Mouse (Mus musculus) monocyte, adult 5-6 weeks (primary cell): Measurements from ENCODE around the gene Fancd2. TPM values are rescaled to one million over a fixed set of nuclear protein-coding genes. Genes with fewer than 3 reads are reported as not detected.

Experiments
- ATAC-seq: fragments of 153-309, 156-312 bp; replicated peaks from 2 replicates; pipeline ENCODE4 v1.8.0; 2017; ENCODE audit warnings: mild to moderate bottlenecking; ENCODE audit not compliant: low TSS enrichment, insufficient number of reproducible peaks, severe bottlenecking, poor library complexity, low FRiP score
- total RNA-seq: library from RNA; stranded (forward); fragments of 200-1000, 200-491, 200-594 nt; gene quantifications from 3 replicates; pipeline ENCODE4 v1.2.3, GENCODE M21; 2017

Fancd2 gene
- total RNA-seq, 1 experiment from 2014 or later = 0.29 TPM

DNA sequence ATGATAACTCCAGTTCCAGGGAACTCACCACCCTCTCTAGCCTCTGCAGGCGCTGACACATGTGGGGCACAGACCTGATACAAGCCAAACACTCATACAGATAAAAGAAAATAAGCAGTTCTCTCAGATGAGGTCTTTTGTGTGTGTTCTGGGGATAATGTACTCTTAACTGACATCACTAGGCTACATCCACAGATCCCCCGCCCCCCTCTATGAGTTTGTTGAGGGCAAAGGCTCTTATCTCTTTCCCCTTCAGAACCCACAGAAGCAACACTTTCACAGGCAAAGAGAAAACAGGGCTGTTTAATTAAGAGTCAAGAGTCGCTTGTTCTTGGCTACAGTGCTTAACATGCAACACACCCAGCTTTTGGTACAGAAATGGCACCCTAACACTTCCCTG is 16.9 kb upstream of the Fancd2 start:
- ATAC-seq = no peak

DNA sequence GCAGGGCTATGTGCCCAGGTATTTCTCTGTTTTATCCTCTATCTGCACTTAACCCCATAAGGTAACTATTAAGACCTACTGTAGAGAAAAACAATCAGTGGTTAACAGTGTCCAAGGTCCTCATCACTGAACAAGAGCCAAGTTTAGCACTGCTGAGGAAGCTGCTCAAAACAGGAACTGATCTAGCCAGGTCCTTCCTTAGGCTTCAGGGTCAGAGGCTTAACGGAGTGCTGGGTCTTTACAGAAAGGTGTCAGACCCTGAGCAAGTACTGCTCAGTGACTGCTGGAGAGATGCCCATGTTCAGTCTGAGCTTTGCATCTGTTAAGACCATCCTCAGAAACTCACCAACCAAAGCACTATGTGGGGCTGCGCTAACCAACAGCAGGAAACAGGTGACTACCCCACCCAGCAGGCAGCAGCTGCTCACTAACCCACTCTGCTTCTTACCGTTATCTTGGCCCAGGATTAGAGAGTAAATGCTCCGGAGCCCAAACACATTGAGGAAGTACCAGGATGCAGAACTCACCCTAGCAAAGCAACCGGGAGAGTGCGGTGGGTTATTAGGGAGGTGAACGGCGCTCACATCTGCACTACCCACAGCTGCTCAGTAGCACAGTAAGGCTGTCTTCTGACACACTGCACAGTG is 13.9 kb upstream of the Fancd2 start:
- no peak; the same call in 1 of the 2 replicates for ATAC-seq

DNA sequence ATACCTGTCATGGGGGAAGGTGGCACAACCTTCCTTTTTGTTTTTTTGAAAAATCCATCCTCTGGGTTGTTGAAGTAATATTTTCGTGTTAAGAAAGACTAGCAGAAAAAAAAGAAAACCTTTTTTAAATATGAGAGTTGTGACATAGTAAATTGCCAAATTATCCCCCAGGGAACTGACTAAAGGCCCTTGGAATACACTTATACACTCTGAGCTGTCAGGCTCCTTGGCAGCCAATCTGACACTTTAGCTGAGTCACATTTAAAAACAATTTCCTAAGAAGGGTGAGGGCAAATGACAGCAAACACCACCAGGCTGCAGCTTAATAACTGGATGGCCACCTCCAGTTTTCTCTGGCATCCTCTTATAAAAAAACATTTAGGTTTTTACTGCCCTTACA is 9.2 kb upstream of the Fancd2 start:
- no peak for ATAC-seq

DNA sequence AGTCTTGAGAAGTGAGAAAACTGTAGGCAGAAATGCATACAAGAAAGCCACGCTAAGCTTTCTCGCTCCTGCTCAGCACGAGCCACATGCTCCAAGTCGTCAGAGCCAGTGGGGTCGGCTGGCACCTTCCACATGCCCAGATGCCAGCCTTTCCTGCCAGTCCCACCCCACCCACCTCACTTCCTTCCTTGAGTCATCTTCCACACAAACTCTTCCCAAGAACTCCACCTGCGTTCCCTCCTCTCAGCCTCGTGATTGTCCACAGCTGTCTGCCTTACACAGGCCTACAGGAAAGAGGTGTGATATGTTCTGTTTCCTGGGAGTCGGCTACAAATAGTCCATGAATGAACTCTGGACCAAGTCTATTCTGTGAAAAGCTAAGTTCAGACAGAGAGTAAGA is 8.1 kb upstream of the Fancd2 start:
- ATAC-seq = no peak

DNA sequence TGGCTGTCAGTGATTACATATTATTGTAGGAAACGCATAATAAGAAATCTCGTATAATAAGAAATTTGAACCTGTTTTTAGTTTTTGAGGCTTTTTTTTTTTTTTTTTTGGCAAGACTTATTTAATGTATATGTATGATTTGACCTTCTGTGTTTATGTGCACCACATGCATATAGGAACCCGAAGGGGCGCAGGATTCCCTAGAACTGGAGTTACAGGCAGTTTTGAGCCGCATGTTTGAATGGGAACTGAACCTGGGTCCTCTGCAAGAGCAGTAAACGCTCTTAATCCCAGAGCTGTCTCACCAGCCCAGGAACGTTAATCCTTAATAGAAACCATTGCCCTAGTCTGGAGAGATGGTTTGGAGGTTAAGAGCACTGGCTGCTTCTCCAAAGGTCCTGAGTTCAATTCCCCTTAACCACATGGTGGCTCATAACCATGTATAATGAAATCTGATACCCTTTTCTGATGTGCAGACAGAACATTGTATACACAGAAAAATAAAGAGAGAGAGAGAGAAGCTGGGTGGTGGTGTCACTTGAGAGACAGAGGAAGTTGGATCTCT is 440 bp downstream of the Fancd2 start:
- ATAC-seq = no peak

DNA sequence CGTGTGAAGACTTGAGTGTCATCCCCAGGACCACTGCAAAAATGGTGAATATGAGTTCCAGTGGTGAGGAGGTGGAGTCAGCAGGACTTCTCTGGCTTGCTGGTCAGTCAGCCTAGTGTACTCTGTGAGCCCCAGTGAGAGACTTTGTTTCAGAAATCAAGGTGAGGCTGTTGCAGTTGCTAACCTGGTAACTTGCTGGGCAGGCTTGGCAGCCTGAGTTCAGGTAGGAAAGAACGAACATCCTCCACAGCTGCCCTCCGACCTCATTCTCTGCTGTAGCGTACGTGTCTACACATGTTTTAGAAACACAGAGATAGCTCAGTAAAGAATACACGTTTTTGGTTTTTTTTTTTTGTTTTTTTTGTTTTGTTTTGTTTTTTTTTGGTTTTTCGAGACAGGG is 3.4 kb downstream of the Fancd2 start:
- ATAC-seq = no peak

DNA sequence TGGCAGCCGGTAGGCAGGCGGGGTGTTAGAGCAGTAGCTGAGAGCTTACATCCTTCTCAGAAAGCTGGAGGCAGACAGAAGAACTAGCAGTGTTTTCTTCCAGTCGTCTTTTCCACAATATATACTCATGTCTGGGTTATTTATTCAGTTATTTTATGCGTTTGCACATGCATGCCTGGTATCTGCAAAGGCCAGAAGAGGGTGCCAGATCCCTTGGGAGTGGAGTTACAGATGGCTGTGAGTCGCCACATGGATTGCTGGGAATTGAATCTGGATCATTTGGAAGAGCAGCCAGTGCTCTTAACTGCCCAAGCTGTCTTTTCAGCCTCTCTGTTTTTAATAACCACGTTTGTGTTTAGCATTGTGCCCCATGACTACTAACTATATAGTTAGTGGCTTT is 10.1 kb downstream of the Fancd2 start:
- no peak for ATAC-seq

DNA sequence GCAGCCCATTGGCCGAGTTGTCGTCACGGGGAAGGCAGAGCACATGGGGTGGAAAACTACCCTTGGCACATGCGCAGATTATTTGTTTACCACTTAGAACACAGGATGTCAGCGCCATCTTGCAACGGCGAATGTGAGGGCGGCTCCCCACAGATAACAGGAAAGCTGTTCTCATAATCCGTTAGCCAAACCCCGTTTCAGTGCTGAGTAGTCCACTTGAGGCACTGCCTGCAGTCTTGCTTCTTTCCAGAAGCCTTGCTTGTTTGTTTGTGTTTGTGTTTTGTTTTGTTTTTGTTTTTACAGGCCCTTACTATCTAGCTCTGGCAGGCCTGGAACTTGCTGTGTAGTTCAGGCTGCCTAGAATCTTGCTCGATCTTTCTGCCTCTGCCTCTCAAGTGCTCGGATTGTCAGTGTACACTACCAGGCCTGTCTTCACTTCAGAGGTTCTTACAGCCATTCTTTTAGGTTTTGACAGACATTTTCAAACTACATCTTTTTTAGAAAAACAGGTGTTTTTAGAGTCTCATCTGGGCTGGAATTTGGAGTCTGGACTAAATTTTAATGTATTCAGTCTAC is 12.5 kb downstream of the Fancd2 start:
- ATAC-seq = no peak

DNA sequence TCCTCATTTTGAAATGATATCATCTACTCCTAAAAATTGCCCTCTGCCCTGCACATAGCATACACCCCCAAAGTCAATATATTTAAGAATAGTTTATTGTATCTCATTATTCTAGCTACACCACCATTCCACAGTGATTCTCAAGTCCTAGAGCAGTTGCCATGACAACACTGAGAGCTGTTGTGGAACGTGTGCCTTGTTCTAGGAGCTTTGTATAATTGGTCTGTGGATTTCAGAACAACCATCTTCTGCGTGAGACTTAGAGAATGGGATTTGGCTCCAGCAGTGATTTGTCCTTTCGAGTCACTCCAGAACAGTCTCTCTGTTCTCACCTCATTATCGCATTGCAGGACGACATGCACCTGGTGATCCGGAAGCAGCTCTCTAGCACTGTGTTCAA is 28.3 kb downstream of the Fancd2 start:
- no peak for ATAC-seq

DNA sequence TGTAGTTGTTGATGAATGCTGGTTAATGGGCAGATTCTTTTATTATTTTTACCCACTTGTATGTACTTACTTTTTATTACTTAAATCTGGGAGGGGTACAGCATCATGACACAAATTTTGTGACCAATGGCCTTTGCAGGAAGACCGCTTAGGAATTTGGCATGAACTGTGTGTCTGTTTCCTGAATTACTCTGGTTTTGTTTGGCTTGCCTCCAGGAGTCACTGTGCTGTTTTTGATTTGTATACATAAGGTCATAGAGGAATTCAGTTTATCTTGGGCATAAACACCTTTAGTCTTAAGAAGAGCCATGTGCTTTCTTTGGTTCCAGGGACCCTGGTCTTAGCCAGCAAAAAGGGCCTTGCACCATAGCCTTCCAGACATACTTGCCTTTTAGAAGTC is 33.1 kb downstream of the Fancd2 start:
- no peak for ATAC-seq

DNA sequence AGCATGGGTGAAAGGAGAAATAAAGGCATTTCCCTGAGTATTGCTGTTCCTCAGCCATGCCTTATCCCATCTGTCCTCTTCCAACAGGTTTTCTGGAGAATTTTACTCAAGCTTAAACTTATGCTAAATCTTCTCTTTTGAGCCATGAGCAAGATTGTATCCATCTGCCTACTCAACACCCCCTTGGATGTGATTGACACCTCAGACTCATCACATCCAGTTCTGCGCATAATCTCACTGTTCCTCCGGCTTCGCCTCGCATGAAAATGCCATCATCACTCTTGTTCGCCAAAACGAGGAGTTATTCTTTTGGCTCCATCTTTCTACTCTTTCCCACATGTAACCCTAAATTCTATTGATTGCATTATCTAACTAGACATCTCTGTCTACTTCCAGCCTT is 44.6 kb downstream of the Fancd2 start:
- no peak for ATAC-seq

DNA sequence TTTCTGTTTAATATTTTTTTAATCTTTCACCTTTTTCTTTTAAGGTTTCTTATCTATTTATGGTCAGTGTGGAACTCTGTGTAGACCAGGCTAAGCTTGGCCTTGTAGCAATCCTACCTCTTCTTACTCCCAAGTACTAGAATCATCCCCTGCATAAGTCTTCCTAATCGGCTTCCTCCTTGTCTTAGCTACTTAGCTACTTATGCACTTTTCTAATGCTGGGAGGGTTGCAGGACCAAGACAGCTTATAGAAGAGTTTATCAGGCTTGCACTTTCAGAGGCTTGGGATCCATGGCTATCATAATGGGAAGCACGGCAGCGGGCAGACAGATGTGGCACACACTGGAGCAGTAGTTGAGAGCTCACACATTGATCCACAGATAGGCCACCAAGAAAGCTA is 47.8 kb downstream of the Fancd2 start:
- no peak for ATAC-seq

DNA sequence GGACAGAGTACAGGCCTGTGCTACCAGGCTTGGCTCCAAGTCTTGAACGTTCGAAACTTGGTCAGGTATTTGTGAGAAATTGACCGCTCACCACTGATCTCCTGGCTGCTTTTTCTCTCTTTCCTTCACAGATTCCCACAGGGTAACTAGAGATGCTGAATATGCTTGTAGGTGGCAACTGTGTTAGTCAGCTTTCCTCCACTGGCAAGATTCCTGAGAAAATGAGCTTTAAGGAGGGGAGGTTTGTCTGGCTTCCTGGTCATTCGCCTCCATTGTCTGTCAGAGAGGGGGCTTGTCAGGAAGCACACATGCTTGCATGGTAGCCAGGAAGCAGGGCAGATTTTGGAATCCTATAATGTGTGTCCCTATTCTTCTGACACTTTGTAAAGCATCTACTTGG is 51.5 kb downstream of the Fancd2 start:
- no peak for ATAC-seq

DNA sequence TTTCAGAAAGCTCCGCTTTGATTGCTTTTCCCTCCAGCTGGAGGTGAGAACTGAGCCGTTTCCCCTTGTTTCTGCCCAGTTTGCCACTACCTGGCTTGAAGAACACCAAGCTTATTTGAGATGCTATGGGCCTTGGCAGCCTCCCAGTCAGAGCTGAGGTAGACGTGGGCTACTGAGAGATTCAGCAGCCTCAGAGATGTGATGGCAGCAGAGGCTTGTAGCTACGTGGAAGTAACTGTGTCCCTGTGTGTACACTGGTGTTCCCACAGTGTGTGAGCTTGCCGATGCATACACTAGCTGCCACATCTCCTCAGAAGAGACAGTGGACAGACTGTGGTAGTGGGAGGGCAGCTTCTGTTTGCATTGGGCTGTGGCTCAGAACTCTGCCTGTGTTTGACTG is 53.6 kb downstream of the Fancd2 start:
- ATAC-seq = no peak

DNA sequence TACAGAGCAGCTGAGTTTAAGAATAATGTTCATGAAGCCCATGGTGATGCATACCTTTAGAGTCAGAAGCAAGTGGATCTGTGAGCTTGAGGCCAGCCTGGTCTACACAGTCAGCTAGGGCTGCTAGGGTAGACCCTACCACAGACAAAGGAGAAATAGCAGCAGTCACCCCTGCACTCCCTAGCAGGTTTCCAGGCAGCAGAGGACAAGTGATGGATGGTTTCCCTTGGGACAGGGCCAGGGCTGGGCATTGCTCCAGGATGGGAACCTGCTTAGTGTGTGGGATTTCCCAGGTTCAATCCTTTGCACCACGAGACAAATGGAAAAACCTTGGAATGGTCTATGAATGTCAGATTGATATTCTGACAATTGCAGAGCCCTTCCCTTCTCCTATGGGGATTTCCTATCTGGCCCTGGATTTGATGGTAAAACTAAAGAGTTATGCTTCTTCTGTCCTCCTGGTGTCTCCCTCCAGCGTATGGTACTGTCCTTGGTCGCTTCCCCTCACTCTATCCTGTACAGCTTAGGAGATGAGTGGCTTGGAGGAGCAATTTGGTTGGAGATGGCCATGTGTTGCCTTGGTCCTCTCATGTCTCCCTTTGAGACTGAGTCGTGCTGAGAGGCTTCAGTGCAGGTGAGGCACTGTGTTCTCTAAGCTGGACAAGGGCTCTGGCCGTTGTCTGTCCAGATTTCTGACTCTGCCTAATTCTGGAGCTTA is 55.1 kb downstream of the Fancd2 start:
- no peak for ATAC-seq

DNA sequence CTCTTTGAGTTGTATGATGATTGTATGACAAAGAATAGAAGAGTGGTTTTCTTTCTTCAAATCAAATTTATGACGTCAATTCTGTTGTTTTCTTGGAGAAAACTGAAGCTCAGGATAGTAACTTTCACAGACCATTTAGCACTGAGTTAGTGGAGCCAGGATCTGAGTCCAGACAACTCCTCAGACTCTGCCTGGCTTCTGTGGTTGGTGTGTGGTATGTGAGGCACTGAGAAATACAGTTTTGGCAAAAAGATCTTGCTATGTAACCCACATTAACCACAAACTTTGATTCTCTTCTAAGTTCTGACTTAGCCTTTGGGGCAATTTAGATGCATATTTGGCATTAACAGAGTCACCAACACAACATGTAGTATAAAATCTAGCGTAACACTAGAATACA is 61.2 kb downstream of the Fancd2 start:
- ATAC-seq = no peak

DNA sequence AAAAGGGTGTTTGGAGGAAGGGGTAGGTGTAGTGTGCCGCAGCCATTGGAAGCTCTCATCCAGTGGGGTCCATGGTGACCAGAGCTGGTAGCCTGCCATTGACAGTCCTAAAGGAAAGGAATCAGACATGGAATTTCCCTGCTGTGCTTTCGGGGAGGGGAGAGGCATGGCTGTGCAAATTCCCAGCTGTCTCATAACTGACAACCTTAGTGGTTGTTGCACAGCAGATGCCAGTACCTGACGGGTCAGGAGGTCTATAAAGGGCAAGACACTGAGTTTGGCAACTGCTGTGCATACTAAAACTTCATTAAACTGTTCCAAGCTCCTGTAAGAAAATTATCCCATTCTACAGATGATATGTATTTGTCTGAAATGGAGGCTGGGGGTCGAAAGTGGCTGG is 66.5 kb downstream of the Fancd2 start:
- no peak for ATAC-seq

DNA sequence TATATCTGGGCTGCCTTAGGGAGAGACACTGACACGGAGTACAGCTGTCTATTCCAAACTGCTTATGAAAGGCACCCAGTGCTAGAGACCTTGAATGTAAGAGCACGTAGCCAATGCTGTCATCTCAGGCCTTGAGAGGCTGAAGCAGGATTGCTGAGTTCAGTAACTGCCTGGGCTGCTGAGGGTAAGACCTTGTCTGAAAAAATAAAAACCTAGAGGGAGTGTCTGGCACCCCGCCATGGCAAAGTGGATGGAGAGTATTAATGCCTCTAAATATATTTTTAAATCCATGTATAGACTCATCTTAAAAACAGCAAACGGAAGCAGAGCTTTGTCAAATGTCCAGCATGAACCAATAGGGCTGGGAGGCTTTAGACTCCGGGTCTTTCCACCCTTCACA is 68.4 kb downstream of the Fancd2 start:
- no peak for ATAC-seq

DNA sequence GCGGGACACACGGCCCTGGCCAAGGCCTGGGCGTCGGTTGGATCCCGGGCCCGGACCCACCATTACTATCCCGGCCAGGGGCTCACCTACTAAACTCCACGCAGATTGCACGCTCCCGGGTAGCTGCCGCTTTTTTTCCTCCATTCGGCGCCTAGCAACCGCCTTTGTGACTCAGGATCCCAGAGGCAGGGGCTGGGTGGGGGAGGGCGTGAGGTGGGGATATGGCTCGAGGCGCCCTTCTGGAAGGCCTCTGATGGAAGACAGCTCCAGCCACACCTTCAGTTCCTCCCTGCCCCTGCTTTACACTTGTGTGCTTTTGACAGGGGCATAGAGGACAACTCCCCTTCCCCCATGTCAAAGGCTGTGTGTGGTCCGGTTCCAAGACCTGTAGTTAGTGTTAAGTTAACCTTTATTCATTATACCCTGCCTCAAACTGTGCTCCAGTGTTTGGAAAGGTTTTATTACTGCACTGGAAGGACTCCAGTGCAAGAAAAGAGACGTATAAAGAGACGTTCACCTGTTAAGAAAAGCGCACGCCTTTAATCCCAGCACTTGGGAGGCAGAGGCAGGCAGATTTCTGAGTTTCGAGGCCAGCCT is 69.2 kb downstream of the Fancd2 start, which contains the start of gene Fancd2os:
Gene Fancd2os (minus strand): TSS at position 173 of the 597 bp plus-strand sequence.
- ATAC-seq = no peak

DNA sequence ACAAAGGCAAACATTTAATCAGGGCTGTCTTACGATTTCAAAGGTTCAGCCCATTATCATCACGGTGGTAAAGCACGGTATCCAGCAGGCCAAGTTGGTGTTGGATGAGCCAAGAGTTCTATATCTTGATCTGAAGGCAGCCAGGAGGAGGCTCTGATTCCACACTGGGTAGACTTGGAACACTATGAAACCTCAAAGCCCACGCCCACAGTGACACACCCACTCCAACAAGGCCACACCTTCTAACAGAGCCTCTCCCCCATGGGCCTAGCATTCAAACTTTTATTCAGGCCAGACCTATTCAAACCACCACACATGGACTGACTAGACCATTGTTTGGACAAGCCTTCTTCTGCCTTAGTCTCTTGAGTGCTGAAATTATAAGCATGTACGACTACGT is 71.3 kb downstream of the Fancd2 start:
- no peak for ATAC-seq
